Mouse (Mus musculus) ZHBTc4 (cell line): Measurements from ENCODE around the gene Zfp445.

ENCODE experiments used
- DNase-seq: peaks from one replicate; pipeline ENCODE4 v3.0.0-alpha.2; 2011; ENCODE audit warnings: low read depth, low spot score

The Zfp445 gene

DNA sequence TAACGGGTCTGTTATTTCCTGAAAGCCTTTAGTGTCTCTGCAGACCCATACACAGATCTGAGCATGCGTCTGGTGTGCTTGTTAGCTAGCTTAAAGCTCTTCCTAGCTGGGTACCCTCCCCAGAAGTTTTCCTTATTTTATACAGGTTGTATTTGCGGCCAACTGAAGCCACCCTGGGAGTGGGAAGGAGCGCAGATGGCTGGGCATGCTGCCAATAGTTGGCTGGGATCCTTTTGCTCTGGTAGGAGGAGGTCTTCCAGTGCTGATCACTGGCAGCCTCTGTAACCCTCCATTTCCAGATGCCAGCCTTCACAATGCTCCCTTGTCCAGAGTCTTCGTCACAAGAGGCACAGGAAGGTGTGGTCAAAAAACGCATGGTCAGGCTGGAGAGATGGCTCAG lies 29.0 kb downstream of the Zfp445 start:
- DNase-seq, result no peak

DNA sequence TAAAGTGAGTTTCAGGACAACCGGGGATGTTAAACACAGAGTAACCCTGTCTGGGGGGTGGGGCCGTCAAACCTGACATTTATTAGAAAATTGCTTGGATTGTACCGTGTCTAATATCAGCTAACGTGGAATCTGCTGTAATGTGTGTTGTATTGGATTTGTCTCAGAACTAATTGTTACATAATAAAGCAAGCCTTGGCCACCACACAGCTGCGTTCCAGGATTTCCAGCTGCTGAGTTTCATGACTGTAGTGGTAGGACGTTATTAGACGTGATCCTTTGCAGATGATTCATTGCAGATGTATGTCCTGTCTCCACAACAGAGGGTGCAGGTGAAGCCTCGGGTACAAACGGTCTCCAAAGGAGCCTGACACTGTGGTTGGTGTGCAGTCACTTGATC lies 29.7 kb downstream of the Zfp445 start:
- no peak for DNase-seq

DNA sequence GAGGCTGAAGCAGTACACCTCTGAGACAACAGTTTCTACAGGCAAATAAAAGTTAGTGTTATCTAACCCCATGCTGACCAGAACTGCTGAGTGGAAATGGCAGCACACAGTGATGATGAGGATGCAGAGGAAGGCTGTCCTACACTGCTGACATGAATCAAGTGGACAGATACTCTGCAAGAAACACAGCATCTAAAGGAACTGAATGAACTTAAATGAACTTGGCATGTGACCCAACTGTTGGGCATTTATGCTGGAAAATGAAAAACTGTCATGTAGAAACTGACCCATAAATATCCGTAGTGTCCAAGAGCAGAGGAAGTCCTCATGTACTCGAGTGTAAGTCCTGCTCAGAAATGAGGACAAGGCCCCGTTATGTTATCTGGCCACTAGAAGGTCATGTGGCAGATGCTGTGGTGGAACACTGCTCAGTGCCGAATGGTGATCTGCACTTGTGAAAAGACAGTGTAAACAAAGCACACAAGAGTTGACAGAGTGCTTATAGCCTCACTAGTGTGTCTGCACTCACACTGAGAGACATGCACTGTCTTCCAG lies 35.9 kb downstream of the Zfp445 start:
- no peak for DNase-seq

DNA sequence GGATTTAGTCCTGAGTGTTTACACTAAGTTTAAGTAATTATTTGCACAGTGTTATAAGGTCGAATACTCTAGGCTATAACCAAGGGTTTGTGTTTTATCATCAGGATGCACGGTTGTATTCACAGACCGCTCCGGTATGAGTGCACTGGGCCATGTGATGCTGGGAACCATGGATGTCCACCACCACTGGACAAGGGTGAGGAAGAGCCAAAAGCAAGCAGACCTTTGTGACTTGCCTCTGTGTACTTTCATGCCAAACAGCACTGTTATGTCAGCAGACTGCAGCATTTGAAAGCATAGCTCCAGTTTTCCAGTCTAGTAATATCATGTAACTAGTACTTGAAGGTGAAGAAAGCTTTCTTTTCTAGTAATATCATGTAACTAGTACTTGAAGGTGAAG lies 39.1 kb downstream of the Zfp445 start:
- DNase-seq, result no peak

DNA sequence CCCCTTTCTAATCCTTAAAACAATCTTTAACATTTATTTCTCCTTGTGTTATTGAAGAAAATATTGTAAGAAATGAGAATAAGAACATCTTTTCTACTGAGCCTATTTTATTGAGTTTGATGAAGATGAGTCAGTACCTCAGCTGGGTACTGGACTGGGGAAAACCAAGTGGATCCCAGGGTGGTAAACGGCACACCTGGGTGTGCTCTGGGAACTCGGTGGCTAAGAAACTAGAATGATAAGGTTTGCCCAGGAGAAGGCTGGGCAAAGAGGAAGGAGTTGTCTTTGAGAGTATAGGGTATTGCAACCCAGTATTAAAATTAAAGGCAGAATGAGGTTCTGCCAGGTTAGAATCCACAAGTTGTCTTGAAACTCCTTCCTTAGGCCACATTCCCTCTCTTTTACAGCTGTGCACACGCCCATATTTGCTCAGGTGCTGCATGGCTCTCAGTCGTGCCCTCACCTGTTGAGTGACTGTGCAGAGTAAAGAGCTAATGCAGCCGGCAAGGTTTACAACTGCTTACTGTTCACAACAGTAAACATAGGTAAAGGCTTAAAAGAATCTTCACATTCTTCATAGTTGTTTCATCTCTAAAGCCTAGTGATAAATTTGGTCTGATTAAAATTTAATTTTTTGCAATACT lies 42.3 kb downstream of the Zfp445 start:
- DNase-seq, result no peak

DNA sequence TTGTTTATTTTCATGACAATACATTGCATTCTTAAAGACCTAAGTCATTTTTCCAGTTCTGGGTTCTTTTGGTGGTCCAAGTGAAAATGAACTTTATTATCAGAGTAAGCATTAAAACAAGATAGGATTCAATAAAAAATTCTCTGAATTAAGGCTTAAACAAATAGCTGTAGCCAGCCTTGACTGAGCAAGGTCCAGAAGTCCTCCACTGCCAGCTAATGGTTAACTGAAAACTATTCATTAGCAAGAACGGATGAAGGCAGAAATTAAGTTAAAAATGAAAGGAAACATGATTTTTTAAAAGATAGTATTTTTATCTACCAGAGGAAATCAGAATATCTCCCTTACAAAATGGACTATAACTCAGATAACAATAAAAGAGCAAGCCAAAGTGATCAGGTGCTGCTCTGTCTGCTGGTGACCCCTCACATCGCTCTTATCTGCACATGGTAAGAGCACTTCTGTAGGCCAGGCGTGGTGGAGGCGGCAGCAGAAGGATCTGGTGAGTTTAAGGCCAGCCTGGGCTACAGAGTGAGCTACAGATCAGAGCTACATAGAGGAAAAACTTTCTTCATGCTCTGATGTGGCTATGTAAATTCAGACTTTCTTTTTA lies 50.5 kb downstream of the Zfp445 start:
- DNase-seq, result no peak

DNA sequence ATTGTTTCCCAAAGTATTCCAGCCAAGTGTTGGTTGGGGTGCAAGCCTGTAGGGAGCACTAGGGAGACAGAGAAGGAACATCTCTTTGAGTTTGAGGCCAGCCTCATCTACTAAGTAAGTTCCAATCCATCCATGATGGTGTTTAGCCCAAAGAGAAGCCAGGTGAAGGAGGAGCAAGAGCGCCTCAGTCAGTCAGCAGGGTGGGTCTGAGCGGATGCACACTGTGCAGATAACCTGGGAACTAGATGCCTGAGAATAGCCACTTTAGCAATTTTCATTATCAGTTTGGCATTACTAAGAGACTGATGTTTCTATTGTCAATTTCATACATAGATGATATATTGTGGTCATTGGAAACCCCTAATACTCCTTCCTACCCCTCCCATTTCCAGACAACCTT lies 51.0 kb downstream of the Zfp445 start:
- DNase-seq, result no peak

DNA sequence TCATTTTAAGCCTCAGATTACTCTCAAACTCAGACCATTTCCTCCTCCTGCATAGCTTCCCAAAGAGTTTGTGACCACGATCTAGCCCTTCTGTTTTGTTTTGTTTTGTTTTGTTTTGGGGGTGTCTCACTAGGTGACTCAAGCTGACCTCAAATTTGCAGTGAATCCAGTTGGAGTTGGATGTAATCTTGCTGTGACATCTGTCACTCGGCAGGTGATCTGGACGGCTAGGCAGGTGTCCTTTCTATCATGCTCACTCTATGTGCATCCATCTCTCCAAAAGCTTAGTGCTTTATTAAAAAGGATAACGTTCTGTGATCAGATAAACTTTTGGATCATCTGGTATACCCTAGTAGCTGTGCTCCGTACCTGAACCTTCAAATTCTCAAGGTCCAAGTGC lies 53.4 kb downstream of the Zfp445 start:
- DNase-seq, result no peak

DNA sequence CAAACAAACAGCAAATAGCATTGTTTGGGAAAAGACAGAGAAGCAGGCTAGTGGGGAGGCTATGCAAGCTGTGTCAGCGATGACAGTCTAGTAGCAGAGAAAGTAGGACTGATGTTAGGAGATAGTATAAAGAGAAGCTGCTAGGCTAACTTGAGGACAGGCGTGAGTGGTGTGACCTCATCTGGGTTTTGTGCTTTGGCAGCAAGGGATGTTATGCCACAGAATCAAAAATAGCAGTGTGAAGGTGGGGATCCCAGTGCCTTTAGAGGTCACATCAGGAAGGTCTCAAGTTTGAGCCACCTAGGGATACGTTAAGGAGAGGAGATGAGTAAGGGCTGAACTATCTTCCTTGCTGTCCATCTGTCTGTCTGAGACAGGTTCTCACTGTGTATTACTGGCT lies 55.6 kb downstream of the Zfp445 start:
- DNase-seq, result no peak

DNA sequence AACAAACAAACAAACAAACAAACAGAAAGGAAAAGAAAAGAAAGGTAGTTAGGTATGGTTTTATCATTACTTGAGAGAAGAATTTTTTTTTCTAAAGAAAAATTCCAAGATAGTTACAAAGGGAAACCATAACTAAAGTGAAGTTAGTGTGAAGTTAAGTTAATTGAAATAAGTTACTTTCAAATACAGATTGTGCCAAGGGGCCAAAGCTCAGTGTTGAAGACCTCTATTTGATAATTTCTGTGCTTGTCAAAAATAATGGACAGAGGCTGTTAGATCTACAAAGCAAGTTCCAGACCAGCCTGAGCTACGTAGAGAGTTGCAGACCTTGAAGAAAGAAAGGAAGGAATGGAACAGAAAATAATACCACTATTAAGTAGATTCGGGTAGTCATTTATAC lies 58.6 kb downstream of the Zfp445 start:
- no peak for DNase-seq

DNA sequence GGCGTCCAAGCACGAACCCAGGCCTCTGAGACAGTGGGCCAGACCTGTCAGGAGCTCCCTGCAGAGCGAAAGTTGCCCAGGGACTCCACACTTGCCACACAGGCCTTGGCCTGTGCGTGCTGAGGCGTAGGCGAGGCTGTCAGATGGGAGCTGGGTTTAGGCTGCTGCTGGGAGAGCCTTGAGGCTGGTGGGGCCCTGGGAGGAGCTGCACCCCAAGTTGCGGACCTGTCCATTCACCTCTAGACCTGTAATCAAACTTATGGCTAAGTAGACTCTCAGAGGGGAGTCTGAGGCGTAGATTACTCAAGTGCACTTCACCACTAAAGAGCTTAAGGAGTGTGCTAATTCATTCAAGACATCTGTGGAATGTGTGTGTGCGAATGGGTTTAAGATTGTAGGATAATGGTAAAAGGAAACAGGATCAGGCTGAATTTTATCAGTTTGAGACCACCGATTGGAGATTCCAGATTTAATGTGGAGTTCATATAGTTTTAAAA lies 59.9 kb downstream of the Zfp445 start:
- DNase-seq, result no peak

DNA sequence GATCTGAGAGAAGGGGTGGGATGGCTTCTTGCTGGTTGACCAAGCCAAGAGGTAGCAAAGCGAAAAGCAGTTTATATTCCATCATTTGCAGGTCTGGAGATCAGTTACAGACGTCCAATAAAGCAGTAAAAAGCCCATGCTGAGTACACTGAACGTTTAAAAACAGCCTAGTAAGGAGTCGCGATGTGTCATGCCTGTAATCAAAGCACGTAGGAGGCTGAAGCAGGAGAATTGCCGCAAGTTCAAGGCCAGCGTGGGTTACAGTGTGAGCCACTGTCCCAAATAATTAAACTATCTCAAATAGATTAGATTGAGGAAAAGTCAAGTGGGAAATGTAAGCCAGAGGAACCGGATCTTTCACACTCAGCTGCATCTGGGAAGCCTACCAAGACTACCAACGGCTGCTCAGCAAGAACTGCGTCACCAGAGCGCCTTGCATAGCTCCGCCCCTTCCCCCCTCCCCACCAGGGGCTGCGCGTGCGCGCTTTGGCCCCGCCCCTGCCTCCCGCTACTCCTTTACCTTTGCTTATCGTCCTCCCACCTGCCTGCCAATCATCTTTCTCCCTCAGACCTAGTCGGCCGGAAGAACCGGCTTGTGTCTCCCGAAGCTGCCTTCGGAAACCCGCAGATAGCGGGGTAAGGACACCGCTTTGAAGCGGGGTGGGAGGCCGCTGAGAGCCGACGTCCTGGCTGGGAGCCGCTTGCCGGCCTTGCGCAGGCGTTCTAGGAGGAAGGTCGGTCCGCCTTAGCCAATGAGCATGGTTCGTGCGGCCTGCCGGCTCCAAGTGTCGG lies 60.6 kb downstream of the Zfp445 start, which contains the start of gene Tcaim:
Gene Tcaim (plus strand): TSS at position 487 of the 792 bp plus-strand sequence.
- DNase-seq, result peak; percentile 95
